Mouse (Mus musculus): ENCODE results near the gene Nudcd3. TPM values are rescaled to one million over a fixed set of nuclear protein-coding genes. Genes with fewer than 3 reads are reported as not detected.
A peak's percentile ranks its signal among the peaks of the same experiment; 100 is the strongest.

The Nudcd3 gene
- 50.9 and 52.0 TPM in 2 replicates for polyA plus RNA-seq (2014; fragmentation: Nextera tagmentation; extraction: Ambion mirVana)

DNA sequence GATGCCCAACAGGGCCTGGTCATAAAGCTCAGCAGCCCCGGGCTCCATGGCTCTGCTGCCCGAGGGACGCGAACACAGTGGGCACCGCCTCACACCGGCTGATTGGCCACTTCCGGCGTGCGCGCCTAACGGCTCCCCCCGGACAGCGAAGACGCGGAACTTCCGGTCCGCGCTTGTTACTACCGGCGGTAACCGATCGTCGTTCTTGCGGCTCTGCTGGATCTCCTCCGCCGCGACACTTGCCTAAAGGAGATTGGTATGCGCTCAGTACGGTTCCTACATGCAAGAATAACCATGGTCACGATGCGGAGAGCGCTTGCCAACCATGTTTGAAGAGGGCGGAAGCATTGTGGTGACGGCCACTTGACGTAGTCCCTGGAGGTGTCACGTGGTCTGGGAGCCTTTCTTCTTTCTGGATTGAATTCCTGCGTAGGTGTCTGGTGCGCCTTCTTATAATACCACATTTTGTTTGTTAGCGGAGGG is at the start of gene Nudcd3:
Nudcd3 (minus strand) TSS at position 329 of the 483 bp plus-strand sequence.
- Histone ChIP-seq H3K4me2 (ENCODE audit: low read depth) (peak within 1 kb of the TSS; percentile 88), H3K27me3 (ENCODE audit: control insufficient read depth, insufficient read depth, low read length) (no peaks in the 10 kb centered on the region), H3K27ac (ENCODE audit: low read depth, low read length) (peak within 1 kb of the TSS; percentile 91), H3K4me3 (ENCODE audit: low read depth, low read length) (peak within 1 kb of the TSS; percentile 97), H3K36me3 (ENCODE audit: control insufficient read depth, insufficient read depth, low read length) (no peaks in the 10 kb centered on the region), H3K9ac (ENCODE audit: low read length) (peak within 1 kb of the TSS; percentile 88), H3K4me1 (ENCODE audit: control insufficient read depth, insufficient read depth, low read length) (peaks cover 11% of the 10 kb centered on the region), H3K9me3 (ENCODE audit: control insufficient read depth, low read length) (no peaks in the 10 kb centered on the region)
- WGBS = under 1% methylated on average over 39 of the region's 39 CpGs
- ATAC-seq (ENCODE audit: insufficient read depth, low FRiP score, low TSS enrichment) = peak; percentile 98
- peak; percentile 93 for DNase-seq (ENCODE audit: low spot score)

DNA sequence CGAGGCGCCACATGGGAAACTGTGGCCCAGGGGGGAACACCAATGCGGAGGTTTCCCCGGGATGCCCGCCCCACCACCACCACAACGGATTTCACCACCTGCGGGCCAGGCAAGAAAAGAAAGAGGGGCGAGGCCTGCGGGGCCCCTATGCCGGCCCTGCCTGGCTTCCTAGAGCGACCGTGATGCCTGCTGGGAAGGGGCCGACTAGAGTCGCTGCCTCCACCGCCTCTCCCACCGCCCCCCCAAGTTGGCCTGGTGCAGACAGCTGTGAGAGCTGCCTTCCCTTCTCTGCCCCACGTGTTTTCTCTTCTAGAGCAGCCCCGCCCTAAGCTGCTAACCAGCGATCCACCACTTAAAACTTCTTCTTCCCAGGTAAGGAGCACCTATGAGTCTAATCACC is 44.5 kb upstream of the Nudcd3 start:
- Histone ChIP-seq H3K27ac (ENCODE audit: low read depth, low read length) (no peak overlapping the region), H3K9ac (ENCODE audit: low read length) (no peak overlapping the region), H3K4me2 (ENCODE audit: low read depth) (no peak overlapping the region), H3K36me3 (ENCODE audit: control insufficient read depth, insufficient read depth, low read length) (no peaks in the 10 kb centered on the region), H3K4me1 (ENCODE audit: control insufficient read depth, insufficient read depth, low read length) (no peaks in the 10 kb centered on the region), H3K4me3 (ENCODE audit: low read depth, low read length) (no peak overlapping the region), H3K27me3 (ENCODE audit: control insufficient read depth, insufficient read depth, low read length) (no peaks in the 10 kb centered on the region), H3K9me3 (ENCODE audit: control insufficient read depth, low read length) (no peaks in the 10 kb centered on the region)
- 60% methylated on average over 18 of the region's 19 CpGs for WGBS
- DNase-seq (ENCODE audit: low spot score) = no peak
- ATAC-seq (ENCODE audit: insufficient read depth, low FRiP score, low TSS enrichment) = no peak

DNA sequence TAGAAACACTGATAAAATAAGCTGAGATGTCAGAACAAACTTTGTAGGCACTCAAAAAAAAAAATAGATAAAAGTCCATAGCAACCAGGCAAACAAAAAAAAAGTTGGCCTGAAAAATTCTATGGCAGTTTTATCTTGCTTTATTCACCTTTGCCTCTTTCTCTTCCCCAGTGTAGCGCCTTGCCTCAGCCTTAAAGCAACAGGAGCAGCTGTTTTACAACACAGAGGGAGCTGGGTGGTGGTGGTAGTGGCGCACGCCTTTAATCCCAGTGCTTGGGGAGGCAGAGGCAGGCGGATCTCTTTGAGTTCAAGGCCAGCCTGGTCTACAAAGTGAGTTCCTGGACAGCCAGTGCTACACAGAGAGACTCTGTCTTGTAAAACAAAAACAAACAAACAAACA is 32.8 kb upstream of the Nudcd3 start:
- no peak overlapping the region for H3K4me3 ChIP-seq (ENCODE audit: low read depth, low read length)
- DNase-seq (ENCODE audit: low spot score) (no peak), ATAC-seq (ENCODE audit: insufficient read depth, low FRiP score, low TSS enrichment) (no peak)
- H3K4me2 ChIP-seq (ENCODE audit: low read depth) = no peak overlapping the region
- WGBS = 84% methylated on average over 4 of the region's 4 CpGs
- no peaks in the 10 kb centered on the region for H3K9me3 ChIP-seq (ENCODE audit: control insufficient read depth, low read length)
- no peak overlapping the region for H3K27ac ChIP-seq (ENCODE audit: low read depth, low read length)
- H3K27me3 ChIP-seq (ENCODE audit: control insufficient read depth, insufficient read depth, low read length) = no peaks in the 10 kb centered on the region
- H3K36me3 ChIP-seq (ENCODE audit: control insufficient read depth, insufficient read depth, low read length) = no peaks in the 10 kb centered on the region
- no peak overlapping the region for H3K9ac ChIP-seq (ENCODE audit: low read length)
- H3K4me1 ChIP-seq (ENCODE audit: control insufficient read depth, insufficient read depth, low read length) = no peaks in the 10 kb centered on the region

DNA sequence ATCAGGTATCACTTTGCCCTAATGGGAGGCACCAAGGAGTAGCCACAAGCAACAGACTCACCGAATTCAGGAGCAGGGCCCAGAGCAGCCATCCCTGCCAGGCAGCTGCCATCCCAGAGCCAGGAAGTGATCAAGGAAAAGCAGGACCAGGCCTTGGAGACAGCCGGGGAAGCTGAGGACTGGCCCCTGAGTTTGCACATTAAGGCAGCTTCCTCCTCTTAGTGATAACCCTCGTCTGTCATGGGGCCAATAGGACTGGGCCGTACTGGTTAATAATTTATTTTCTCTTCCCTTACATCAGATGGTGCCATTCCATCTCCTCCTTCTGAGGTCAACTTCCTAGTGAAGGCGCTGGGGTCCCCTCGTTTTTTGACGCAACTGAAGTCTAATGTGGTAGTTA is 29.8 kb upstream of the Nudcd3 start, which contains the start of gene Npc1l1:
Npc1l1 (minus strand) TSS at position 132 of the 400 bp plus-strand sequence.
- Histone ChIP-seq H3K4me1 (ENCODE audit: control insufficient read depth, insufficient read depth, low read length) (no peaks in the 10 kb centered on the region), H3K27me3 (ENCODE audit: control insufficient read depth, insufficient read depth, low read length) (no peaks in the 10 kb centered on the region), H3K4me3 (ENCODE audit: low read depth, low read length) (no peak within 1 kb of the TSS), H3K4me2 (ENCODE audit: low read depth) (no peak within 1 kb of the TSS), H3K9me3 (ENCODE audit: control insufficient read depth, low read length) (no peaks in the 10 kb centered on the region), H3K27ac (ENCODE audit: low read depth, low read length) (no peak within 1 kb of the TSS), H3K36me3 (ENCODE audit: control insufficient read depth, insufficient read depth, low read length) (no peaks in the 10 kb centered on the region), H3K9ac (ENCODE audit: low read length) (no peak within 1 kb of the TSS)
- no peak for ATAC-seq (ENCODE audit: insufficient read depth, low FRiP score, low TSS enrichment)
- no peak for DNase-seq (ENCODE audit: low spot score)
- whole genome bisulfite sequencing = 81% methylated on average over 7 of the region's 7 CpGs

DNA sequence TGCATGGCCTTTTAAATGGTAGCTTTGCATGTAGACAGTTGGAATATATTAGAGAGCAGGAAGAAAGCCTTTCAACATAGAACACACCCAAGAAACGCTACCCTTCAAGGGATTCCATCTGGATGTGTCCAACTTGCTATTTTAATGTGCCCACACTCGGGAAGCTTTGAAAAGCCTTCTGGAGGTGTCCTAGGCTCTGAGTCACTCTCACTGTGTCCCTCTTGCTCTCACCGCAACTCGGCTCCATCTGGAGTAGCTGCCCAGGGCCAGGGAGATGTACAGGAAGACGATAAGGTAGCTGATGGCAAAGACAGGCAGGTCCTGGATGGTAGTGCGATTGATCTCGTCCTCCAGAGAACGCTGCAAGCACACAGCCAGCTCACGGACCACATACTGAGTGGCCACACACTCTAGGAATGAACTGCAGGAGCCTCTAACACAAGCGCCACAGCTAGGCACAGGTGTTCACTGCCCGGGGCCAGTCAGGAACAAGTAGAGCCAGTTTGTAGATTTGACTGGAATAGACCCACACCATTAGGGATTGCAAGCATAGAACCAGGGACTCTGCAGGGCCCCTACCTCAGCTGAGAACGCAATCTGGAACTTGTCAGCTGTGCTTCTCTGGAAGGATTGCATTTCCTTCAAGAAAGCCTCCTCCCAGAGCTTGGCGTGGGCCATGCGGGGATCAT is 24.5 kb upstream of the Nudcd3 start:
- no peaks in the 10 kb centered on the region for H3K4me1 ChIP-seq (ENCODE audit: control insufficient read depth, insufficient read depth, low read length)
- no peak overlapping the region for H3K4me3 ChIP-seq (ENCODE audit: low read depth, low read length)
- H3K4me2 ChIP-seq (ENCODE audit: low read depth) = no peak overlapping the region
- ATAC-seq (ENCODE audit: insufficient read depth, low FRiP score, low TSS enrichment) (no peak), DNase-seq (ENCODE audit: low spot score) (no peak)
- H3K36me3 ChIP-seq (ENCODE audit: control insufficient read depth, insufficient read depth, low read length) = no peaks in the 10 kb centered on the region
- no peak overlapping the region for H3K9ac ChIP-seq (ENCODE audit: low read length)
- WGBS = 80% methylated on average over 14 of the region's 14 CpGs
- no peaks in the 10 kb centered on the region for H3K9me3 ChIP-seq (ENCODE audit: control insufficient read depth, low read length)
- no peaks in the 10 kb centered on the region for H3K27me3 ChIP-seq (ENCODE audit: control insufficient read depth, insufficient read depth, low read length)
- H3K27ac ChIP-seq (ENCODE audit: low read depth, low read length) = no peak overlapping the region

DNA sequence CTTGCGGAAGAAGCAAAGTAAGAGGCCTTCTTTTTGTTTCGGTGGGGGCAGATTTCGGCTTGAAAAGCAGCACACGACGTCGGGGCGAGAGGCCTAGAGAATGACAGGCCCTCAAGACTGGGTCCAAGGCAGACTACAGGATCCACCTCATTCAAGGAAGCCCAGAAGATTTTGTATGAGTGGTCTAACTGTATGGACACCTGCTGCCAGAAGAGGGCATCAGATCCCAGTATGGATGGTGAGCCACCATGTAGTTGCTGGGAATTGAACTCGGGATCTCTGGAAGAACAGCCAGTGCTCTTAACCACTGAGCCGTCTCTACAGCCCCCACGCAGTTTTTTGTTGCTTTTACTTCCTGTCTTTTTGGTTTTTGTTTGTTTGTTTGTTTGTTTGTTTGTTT is 22.0 kb upstream of the Nudcd3 start:
- no peak overlapping the region for H3K27ac ChIP-seq (ENCODE audit: low read depth, low read length)
- no peaks in the 10 kb centered on the region for H3K9me3 ChIP-seq (ENCODE audit: control insufficient read depth, low read length)
- no peaks in the 10 kb centered on the region for H3K36me3 ChIP-seq (ENCODE audit: control insufficient read depth, insufficient read depth, low read length)
- H3K4me2 ChIP-seq (ENCODE audit: low read depth) = no peak overlapping the region
- DNase-seq (ENCODE audit: low spot score) (no peak), ATAC-seq (ENCODE audit: insufficient read depth, low FRiP score, low TSS enrichment) (no peak)
- H3K9ac ChIP-seq (ENCODE audit: low read length) = no peak overlapping the region
- 95% methylated on average over 10 of the region's 10 CpGs for WGBS
- H3K4me3 ChIP-seq (ENCODE audit: low read depth, low read length) = no peak overlapping the region
- no peaks in the 10 kb centered on the region for H3K27me3 ChIP-seq (ENCODE audit: control insufficient read depth, insufficient read depth, low read length)
- H3K4me1 ChIP-seq (ENCODE audit: control insufficient read depth, insufficient read depth, low read length) = no peaks in the 10 kb centered on the region

DNA sequence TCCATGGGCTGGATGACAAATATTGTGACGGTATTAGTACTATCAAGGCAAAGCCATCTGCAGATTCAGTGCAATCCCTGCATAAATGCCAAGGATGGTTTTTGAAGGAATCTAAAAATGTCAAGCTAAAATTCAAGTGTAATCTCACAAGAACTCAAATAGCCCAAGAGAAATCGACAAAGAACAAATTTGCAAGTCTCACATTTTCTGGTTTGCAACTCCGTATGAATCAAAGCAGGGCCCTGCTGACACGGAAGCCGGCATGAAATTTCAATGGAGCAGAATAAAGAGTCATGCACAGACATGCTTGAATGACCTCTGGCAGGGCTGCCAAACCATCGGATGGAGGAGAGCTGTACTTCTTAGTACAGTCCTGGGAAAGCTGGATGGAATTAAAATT is 19.8 kb upstream of the Nudcd3 start:
- Histone ChIP-seq H3K27me3 (ENCODE audit: control insufficient read depth, insufficient read depth, low read length) (no peaks in the 10 kb centered on the region), H3K27ac (ENCODE audit: low read depth, low read length) (no peak overlapping the region), H3K4me3 (ENCODE audit: low read depth, low read length) (no peak overlapping the region), H3K36me3 (ENCODE audit: control insufficient read depth, insufficient read depth, low read length) (no peaks in the 10 kb centered on the region), H3K4me1 (ENCODE audit: control insufficient read depth, insufficient read depth, low read length) (no peaks in the 10 kb centered on the region), H3K9me3 (ENCODE audit: control insufficient read depth, low read length) (no peaks in the 10 kb centered on the region), H3K4me2 (ENCODE audit: low read depth) (no peak overlapping the region), H3K9ac (ENCODE audit: low read length) (no peak overlapping the region)
- DNase-seq (ENCODE audit: low spot score) (no peak), ATAC-seq (ENCODE audit: insufficient read depth, low FRiP score, low TSS enrichment) (no peak)
- WGBS = 84% methylated on average over 6 of the region's 6 CpGs

DNA sequence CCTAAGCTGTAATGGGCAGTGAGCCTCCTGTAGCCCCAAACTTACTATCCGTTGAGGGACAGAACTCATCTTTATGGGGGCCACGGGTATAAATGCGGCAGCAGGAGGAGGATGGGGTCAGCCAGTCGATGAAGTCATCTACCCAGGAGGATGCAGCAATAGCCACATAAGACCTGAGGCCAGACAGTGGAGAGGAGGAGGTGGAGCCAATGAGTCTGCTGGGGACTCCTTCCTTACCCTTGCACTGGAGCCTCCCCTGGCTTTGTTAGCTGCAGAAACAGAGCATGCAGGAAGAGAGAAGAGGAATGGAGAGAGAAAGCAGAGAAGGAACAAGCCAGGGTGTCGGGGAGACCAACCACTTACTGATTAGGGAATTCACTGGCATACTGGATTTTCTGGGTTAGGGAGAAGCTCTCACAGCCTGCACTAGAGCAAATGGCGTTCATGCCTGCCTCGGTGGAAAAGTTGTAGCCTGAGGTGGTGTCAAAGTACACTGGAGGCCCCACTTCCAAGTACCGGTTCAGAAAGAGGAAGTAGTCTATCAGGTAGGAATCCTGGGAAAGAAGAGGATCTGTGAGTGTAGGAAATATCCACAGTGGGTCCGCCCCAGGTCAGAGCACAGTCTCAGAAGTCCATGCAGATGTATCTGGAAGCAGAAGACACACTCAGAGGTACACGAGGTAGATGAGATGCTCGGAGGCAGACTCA is 18.1 kb upstream of the Nudcd3 start:
- Histone ChIP-seq H3K4me1 (ENCODE audit: control insufficient read depth, insufficient read depth, low read length) (no peaks in the 10 kb centered on the region), H3K9me3 (ENCODE audit: control insufficient read depth, low read length) (no peaks in the 10 kb centered on the region), H3K27me3 (ENCODE audit: control insufficient read depth, insufficient read depth, low read length) (no peaks in the 10 kb centered on the region), H3K36me3 (ENCODE audit: control insufficient read depth, insufficient read depth, low read length) (no peaks in the 10 kb centered on the region), H3K4me2 (ENCODE audit: low read depth) (no peak overlapping the region), H3K4me3 (ENCODE audit: low read depth, low read length) (no peak overlapping the region), H3K9ac (ENCODE audit: low read length) (no peak overlapping the region), H3K27ac (ENCODE audit: low read depth, low read length) (no peak overlapping the region)
- WGBS = 81% methylated on average over 11 of the region's 11 CpGs
- DNase-seq (ENCODE audit: low spot score) (no peak), ATAC-seq (ENCODE audit: insufficient read depth, low FRiP score, low TSS enrichment) (no peak)

DNA sequence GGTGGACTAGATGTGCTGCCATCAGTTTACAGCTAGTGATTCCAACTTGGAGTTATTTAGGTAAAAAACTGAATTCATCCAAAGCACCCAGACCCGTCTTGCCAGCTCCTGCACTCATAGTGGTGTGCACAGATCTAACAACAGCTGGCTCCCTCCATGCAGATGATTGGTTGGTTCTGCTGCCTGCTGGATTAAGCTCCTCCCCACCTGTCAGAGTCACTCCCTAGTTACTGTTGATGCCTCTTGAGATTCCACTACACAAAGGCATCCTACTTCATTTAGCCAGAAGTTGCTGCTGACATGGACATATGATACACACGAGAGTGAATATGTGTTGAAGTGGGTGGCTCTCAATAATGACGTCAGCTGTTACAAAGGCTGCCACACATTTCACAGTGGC is 16.6 kb upstream of the Nudcd3 start:
- no peak for ATAC-seq (ENCODE audit: insufficient read depth, low FRiP score, low TSS enrichment)
- 64% methylated on average over 3 of the region's 3 CpGs for WGBS
- Histone ChIP-seq H3K4me1 (ENCODE audit: control insufficient read depth, insufficient read depth, low read length) (no peaks in the 10 kb centered on the region), H3K27ac (ENCODE audit: low read depth, low read length) (no peak overlapping the region), H3K4me2 (ENCODE audit: low read depth) (no peak overlapping the region), H3K27me3 (ENCODE audit: control insufficient read depth, insufficient read depth, low read length) (no peaks in the 10 kb centered on the region), H3K9me3 (ENCODE audit: control insufficient read depth, low read length) (no peaks in the 10 kb centered on the region), H3K36me3 (ENCODE audit: control insufficient read depth, insufficient read depth, low read length) (no peaks in the 10 kb centered on the region), H3K9ac (ENCODE audit: low read length) (no peak overlapping the region), H3K4me3 (ENCODE audit: low read depth, low read length) (no peak overlapping the region)
- DNase-seq (ENCODE audit: low spot score) = no peak

Data from neural tube, embryonic 11.5 days (tissue).